In the genomic region with DNA sequence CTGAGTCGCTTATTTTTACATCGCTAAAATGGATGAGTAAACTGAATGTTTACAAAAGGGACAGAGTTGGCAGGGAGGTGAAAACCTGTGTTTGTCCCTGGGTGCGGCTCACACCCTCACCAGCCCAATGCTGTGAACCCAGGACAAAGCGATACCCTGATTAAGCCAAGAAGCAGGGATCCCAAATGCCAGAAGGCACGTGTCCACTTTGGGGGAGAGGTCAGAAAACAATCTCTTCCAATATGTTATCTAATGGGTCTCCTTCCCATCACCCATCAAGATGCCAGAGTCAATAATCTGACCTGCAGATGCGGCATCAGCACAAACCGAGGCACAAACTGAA, we compare ENCODE assay signal across 13 mouse cellular contexts. TPM values are rescaled to one million over a fixed set of nuclear protein-coding genes. Genes with fewer than 3 reads are reported as not detected.
DNase-seq lines count a peak whose midpoint lies in the region; ATAC-seq and TF ChIP-seq lines count a peak whose summit lies in the region.
"Had no signal": no experiment of that assay in that cellular context is flagged by ENCODE, and none has a peak within 500 bp of the region (broad histone marks: within the 10 kb centered on the region; RNA-seq: fewer than 3 reads in every experiment).

No protein-coding gene starts in this region.

- 62% methylated on average over 7 of the region's 7 CpGs for WGBS in heart, embryonic 10.5 days
- 73% methylated on average over 7 of the region's 7 CpGs for WGBS in liver, postnatal 0 days (ENCODE audit: insufficient replicate concordance)
- 79% methylated on average over 7 of the region's 7 CpGs for WGBS in liver, embryonic 12.5 days (ENCODE audit: insufficient replicate concordance)
- 88% methylated on average over 7 of the region's 7 CpGs for WGBS in embryonic facial prominence, embryonic 13.5 days
- 79% methylated on average over 7 of the region's 7 CpGs for WGBS in limb, embryonic 13.5 days

- DNase-seq in heart, embryonic 10.5 days (ENCODE audit: low spot score): no peak
- DNase-seq in heart, adult 9 months (ENCODE audit: low spot score in 2 of 2): no peak
- peak; percentile 37 for DNase-seq in liver, postnatal 0 days
- no peak for DNase-seq in layer of hippocampus, adult 2 months (ENCODE audit: low spot score in 2 of 2)
- DNase-seq: adrenal gland, adult 8-10 months; midbrain, embryonic 14.5 days; thymus, adult 2 months had no signal

- no peak overlapping the region for H3K9ac ChIP-seq in liver, postnatal 0 days (replicated peaks)
- no peak overlapping the region for H3K9ac ChIP-seq in liver, embryonic 12.5 days
- H3K9ac ChIP-seq in embryonic facial prominence, embryonic 13.5 days: no peak overlapping the region
- no peak overlapping the region for H3K9ac ChIP-seq in limb, embryonic 13.5 days

- ATAC-seq in liver, postnatal 0 days: no peak; the same call in 1 of the 2 replicates
- no peak for ATAC-seq in liver, embryonic 12.5 days
- no peak for ATAC-seq in embryonic facial prominence, embryonic 13.5 days (ENCODE audit: insufficient number of reproducible peaks, insufficient read depth, low FRiP score, low TSS enrichment, low read depth)
- ATAC-seq in limb, embryonic 13.5 days (ENCODE audit: low FRiP score, low read depth): no peak
- no peak for ATAC-seq in cerebellum, adult (ENCODE audit: insufficient number of reproducible peaks, low FRiP score, low TSS enrichment)
- ATAC-seq: inflammation-experienced regulatory T-cells, adult 6 months had no signal

- peak overlapping the region; percentile 85 for H3K27ac ChIP-seq in heart, embryonic 10.5 days
- peak overlapping the region; percentile 59 for H3K27ac ChIP-seq in liver, postnatal 0 days (ENCODE audit: low read depth)
- H3K27ac ChIP-seq in liver, embryonic 12.5 days: no peak overlapping the region
- H3K27ac ChIP-seq in embryonic facial prominence, embryonic 13.5 days: peak overlapping the region; percentile 63; the same call in 1 of the 2 replicates
- peak overlapping the region; percentile 78 for H3K27ac ChIP-seq in limb, embryonic 13.5 days
- H3K27ac ChIP-seq in layer of hippocampus, adult 2 months: no peak overlapping the region

- no peaks in the 10 kb centered on the region for H3K9me3 ChIP-seq in heart, embryonic 10.5 days
- no peaks in the 10 kb centered on the region for H3K9me3 ChIP-seq in liver, postnatal 0 days (ENCODE audit: low read length)
- H3K9me3 ChIP-seq in liver, embryonic 12.5 days (replicated peaks): no peaks in the 10 kb centered on the region
- no peaks in the 10 kb centered on the region for H3K9me3 ChIP-seq in embryonic facial prominence, embryonic 13.5 days
- H3K9me3 ChIP-seq in limb, embryonic 13.5 days: no peaks in the 10 kb centered on the region

- peaks cover 42% of the 10 kb centered on the region for H3K36me3 ChIP-seq in heart, embryonic 10.5 days
- peaks cover 14% of the 10 kb centered on the region for H3K36me3 ChIP-seq in liver, postnatal 0 days (replicated peaks; ENCODE audit: insufficient read depth, low read length)
- H3K36me3 ChIP-seq in liver, embryonic 12.5 days: peaks cover 3% of the 10 kb centered on the region; the same call in 1 of the 2 replicates
- peaks cover 8% of the 10 kb centered on the region; the same call in 1 of the 2 replicates for H3K36me3 ChIP-seq in embryonic facial prominence, embryonic 13.5 days
- peaks cover 22% of the 10 kb centered on the region for H3K36me3 ChIP-seq in limb, embryonic 13.5 days

- no peaks in the 10 kb centered on the region for H3K27me3 ChIP-seq in heart, embryonic 10.5 days (ENCODE audit: insufficient read depth, poor library complexity, severe bottlenecking)
- H3K27me3 ChIP-seq in liver, postnatal 0 days (ENCODE audit: insufficient read depth, low read length): no peaks in the 10 kb centered on the region
- no peaks in the 10 kb centered on the region for H3K27me3 ChIP-seq in liver, embryonic 12.5 days (replicated peaks)
- no peaks in the 10 kb centered on the region for H3K27me3 ChIP-seq in embryonic facial prominence, embryonic 13.5 days
- H3K27me3 ChIP-seq in limb, embryonic 13.5 days: no peaks in the 10 kb centered on the region

- no peak overlapping the region for H3K4me3 ChIP-seq in heart, embryonic 10.5 days
- H3K4me3 ChIP-seq in liver, postnatal 0 days (ENCODE audit: low read depth, low read length): no peak overlapping the region
- H3K4me3 ChIP-seq in liver, embryonic 12.5 days: no peak overlapping the region
- H3K4me3 ChIP-seq in embryonic facial prominence, embryonic 13.5 days: no peak overlapping the region
- H3K4me3 ChIP-seq in limb, embryonic 13.5 days: no peak overlapping the region
- no peak overlapping the region for H3K4me3 ChIP-seq in layer of hippocampus, adult 2 months

- TF ChIP-seq EP300 in liver, postnatal 0 days (IDR thresholded peaks at IDR 0.05; ENCODE audit: low read depth): no peak

- H3K4me1 ChIP-seq in heart, embryonic 10.5 days: peaks cover 56% of the 10 kb centered on the region
- peaks cover 24% of the 10 kb centered on the region for H3K4me1 ChIP-seq in liver, postnatal 0 days (ENCODE audit: insufficient read depth)
- peaks cover 52% of the 10 kb centered on the region for H3K4me1 ChIP-seq in liver, embryonic 12.5 days
- H3K4me1 ChIP-seq in embryonic facial prominence, embryonic 13.5 days: peaks cover 51% of the 10 kb centered on the region
- peaks cover 53% of the 10 kb centered on the region for H3K4me1 ChIP-seq in limb, embryonic 13.5 days

- no peak overlapping the region for H3K4me2 ChIP-seq in liver, postnatal 0 days (ENCODE audit: low read depth, low read length)
- no peak overlapping the region for H3K4me2 ChIP-seq in liver, embryonic 12.5 days
- H3K4me2 ChIP-seq in embryonic facial prominence, embryonic 13.5 days: no peak overlapping the region
- no peak overlapping the region for H3K4me2 ChIP-seq in limb, embryonic 13.5 days (replicated peaks)

- no peak for TF ChIP-seq CTCF in liver, postnatal 0 days (IDR thresholded peaks at IDR 0.05; ENCODE audit: low read depth)
- TF ChIP-seq CTCF in layer of hippocampus, adult 2 months (conservative IDR thresholded peaks at IDR 0.05): no peak

RNA-seq across cellular contexts. Expression of a gene that starts 51.3 kb away (rescaled TPM):
- polyA plus RNA-seq in heart, embryonic 10.5 days (2016; fragmentation: Nextera tagmentation; extraction: Ambion mirVana): 148 and 160 TPM in 2 replicates
- polyA plus RNA-seq in liver, postnatal 0 days (2015; fragmentation: Nextera tagmentation; extraction: Ambion mirVana): 295 and 302 TPM in 2 replicates
- polyA plus RNA-seq in liver, embryonic 12.5 days (2016; fragmentation: Nextera tagmentation; extraction: Ambion mirVana): 43.1 and 45.1 TPM in 2 replicates
- 46.9 and 47.8 TPM in 2 replicates for polyA plus RNA-seq in embryonic facial prominence, embryonic 13.5 days (2015; fragmentation: Nextera tagmentation; extraction: Ambion mirVana)
- polyA plus RNA-seq in limb, embryonic 13.5 days (2015; fragmentation: Nextera tagmentation; extraction: Ambion mirVana): 76.7 and 85.9 TPM in 2 replicates
- 1 to 10 TPM in 1 of 2 experiments, under 1 TPM in 1; 0.82 to 1.2 TPM for total RNA-seq in layer of hippocampus, adult 2 months (2021)
- total RNA-seq: hematopoietic stem cell, adult 5-6 weeks had no signal
- polyA plus RNA-seq: inflammation-experienced regulatory T-cells, adult 6 months had no signal

Comparison
In these comparisons a context has a peak if more than half of its experiments do, and no peak if none do; other contexts are left out.
1. H3K27ac ChIP-seq: peak in heart, embryonic 10.5 days (single experiment), liver, postnatal 0 days (single experiment), embryonic facial prominence, embryonic 13.5 days (single experiment) and limb, embryonic 13.5 days (single experiment); none in liver, embryonic 12.5 days (single experiment) and layer of hippocampus, adult 2 months (single experiment).